Mouse (Mus musculus) liver, embryonic 14.5 days (tissue): ENCODE data around the gene Ccdc107. TPM values are rescaled to one million over a fixed set of nuclear protein-coding genes. Genes with fewer than 3 reads are reported as not detected.

ENCODE experiments used
- ATAC-seq: fragments of 200-750 bp; cut with Nextera tagmentation; 2 replicates; pipeline ENCODE4 v1.8.0; 2017; ENCODE audit warnings: moderate number of reproducible peaks, mild to moderate bottlenecking, moderate library complexity; ENCODE audit not compliant: insufficient read depth
- DNase-seq, 3 experiments: peaks; one replicate each; pipeline ENCODE4 v3.0.0-alpha.2; 2012 to 2013; ENCODE audit warnings: low read depth in 3 of 3, low spot score in 3 of 3
- H3K27ac ChIP-seq: fragments of 300-500 bp; sonication (generic); 2 replicates; pipeline ENCODE4 v1.5.1; 2014; ENCODE audit warnings: moderate library complexity, mild to moderate bottlenecking, control low read depth, inconsistent platforms
- H3K27me3 ChIP-seq: fragments of 300-500 bp; sonication (generic); 2 replicates; pipeline ENCODE4 v1.6.1; 2014; ENCODE audit warnings: mild to moderate bottlenecking, low read length, moderate library complexity; ENCODE audit not compliant: control insufficient read depth, insufficient read depth
- H3K36me3 ChIP-seq: fragments of 300-500 bp; sonication (generic); replicated peaks from 2 replicates; pipeline ENCODE4 v1.6.1; 2014; ENCODE audit warnings: low read depth; ENCODE audit not compliant: control insufficient read depth, insufficient read depth
- H3K4me1 ChIP-seq, 2 experiments: fragments of 200-500 bp in 1 of 2; fragments of 300-500 bp in 1 of 2; sonication (generic) in 1 of 2; replicated peaks; 2 replicates each; pipeline ENCODE4 v1.6.1; 2012 to 2014; ENCODE audit warnings: antibody characterized with exemption in 1 of 2, inconsistent platforms in 1 of 2, low read length in 1 of 2; ENCODE audit not compliant: control insufficient read depth in 2 of 2, insufficient read depth in 2 of 2
- H3K4me2 ChIP-seq: fragments of 300-500 bp; sonication (generic); 2 replicates; pipeline ENCODE4 v1.6.1; 2014; ENCODE audit warnings: low read depth, mild to moderate bottlenecking, control low read depth, moderate library complexity
- H3K4me3 ChIP-seq, 2 experiments: fragments of 200-500 bp in 1 of 2; fragments of 300-500 bp in 1 of 2; sonication (generic) in 1 of 2; 2 replicates each; pipeline ENCODE4 v1.5.1; 2012 to 2014; ENCODE audit warnings: low read depth in 2 of 2, low read length in 2 of 2, mild to moderate bottlenecking in 2 of 2, control low read depth in 1 of 2, inconsistent platforms in 1 of 2, moderate library complexity in 1 of 2; ENCODE audit not compliant: insufficient read depth in 1 of 2
- H3K9ac ChIP-seq: fragments of 300-500 bp; sonication (generic); replicated peaks from 2 replicates; pipeline ENCODE4 v1.6.1; 2014; ENCODE audit warnings: mild to moderate bottlenecking, control low read depth, moderate library complexity
- H3K9me3 ChIP-seq: fragments of 300-500 bp; sonication (generic); 2 replicates; pipeline ENCODE4 v1.6.1; 2016; ENCODE audit warnings: low read length, mixed read lengths; ENCODE audit not compliant: control insufficient read depth
- CTCF ChIP-seq: IDR thresholded peaks from 2 replicates; pipeline ENCODE4 v1.5.1; 2016; ENCODE audit warnings: antibody characterized with exemption, low read depth, control low read depth
- EP300 ChIP-seq: IDR thresholded peaks from 2 replicates; pipeline ENCODE4 v1.6.1; 2016; ENCODE audit warnings: antibody characterized with exemption, low read depth
- WGBS: fragments of 180-500 bp; shearing (Covaris S2); extraction: QIAGEN DNeasy Blood & Tissue Kit; methylation state at CpG from one replicate; pipeline ENCODE4 v1.1.7; 2014; ENCODE audit not compliant: insufficient replicate concordance; 5-methylcytosine and 5-hydroxymethylcytosine counted together
- polyA plus RNA-seq, 2 experiments: library from polyadenylated mRNA; depleted of rRNA in 1 of 2; stranded (reverse) in 1 of 2; unstranded in 1 of 2; fragments of >200 nt; fragmentation: Nextera tagmentation in 1 of 2; extraction: Ambion mirVana in 1 of 2; gene quantifications; 2 replicates each; pipeline versions ENCODE4 v1.2.1 to v1.2.3; 2012 to 2014

The Ccdc107 gene
- polyA plus RNA-seq, 2 experiments, result 27.6 to 36.7 TPM

DNA sequence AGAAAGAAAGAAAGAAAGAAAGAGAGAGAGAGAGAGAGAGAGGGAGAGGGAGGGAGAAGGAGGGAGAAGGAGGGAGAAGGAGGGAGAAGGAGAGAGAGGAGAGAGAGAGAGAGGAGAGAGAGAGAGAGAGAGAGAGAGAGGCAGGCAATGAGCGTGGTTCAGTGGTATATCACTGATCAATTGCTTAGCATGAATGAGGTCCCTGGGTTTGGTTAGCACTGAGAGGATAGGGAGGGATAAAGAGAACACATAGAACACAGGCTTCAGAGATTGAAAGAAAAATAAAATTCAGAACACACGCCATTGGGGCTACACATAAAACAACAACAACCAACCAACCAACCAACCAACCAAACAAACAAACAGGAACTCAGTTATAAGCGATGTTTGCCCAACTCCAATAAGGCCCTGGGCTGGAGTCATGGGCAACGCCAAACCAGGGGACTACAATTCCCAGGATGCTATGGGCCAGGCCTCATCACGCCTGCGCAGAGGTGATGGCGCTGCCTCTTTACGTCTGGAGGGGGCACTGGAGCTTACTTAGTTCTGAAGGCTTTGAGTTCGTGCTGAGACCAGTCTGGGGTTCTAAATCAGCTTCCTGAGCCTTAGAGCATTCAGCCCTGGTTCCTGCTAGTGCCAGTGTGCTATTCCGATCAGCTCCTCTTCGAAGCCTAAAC lies 14.7 kb upstream of the Ccdc107 start:
- H3K9ac ChIP-seq, result peak overlapping the region; percentile 64
- 12% methylated on average over 11 of the region's 11 CpGs for WGBS
- no peak overlapping the region for H3K27ac ChIP-seq

GRCm38 (mm10) chr4:43478534-43478858 lies 14.2 kb upstream of the Ccdc107 start:
- H3K27me3 ChIP-seq, result no peaks in the 10 kb centered on the region
- H3K4me1 ChIP-seq, result peaks cover 0 to 13% of the 10 kb centered on the region in 2 experiments; a peak in 2 of 4 replicates
- no peaks in the 10 kb centered on the region for H3K9me3 ChIP-seq
- no peak overlapping the region for H3K27ac ChIP-seq
- H3K9ac ChIP-seq, result peak overlapping the region; percentile 64
- WGBS, result 23% methylated on average over 8 of the region's 8 CpGs
- no peaks in the 10 kb centered on the region for H3K36me3 ChIP-seq
- no peak; the same call in 1 of the 2 replicates for ATAC-seq
- peak overlapping the region; percentile 55 to 81 for H3K4me3 ChIP-seq
- TF ChIP-seq EP300, result no peak
- DNase-seq, result no peak
- H3K4me2 ChIP-seq, result peak overlapping the region; percentile 66

More for the DNA sequence above, 14.7 kb upstream of the Ccdc107 start:
- no peaks in the 10 kb centered on the region for H3K27me3 ChIP-seq
- ATAC-seq (peak; percentile 89), DNase-seq (peak; percentile 77 to 83 (median 78))
- H3K36me3 ChIP-seq, result no peaks in the 10 kb centered on the region
- TF ChIP-seq EP300, result no peak
- peak; percentile 80 for TF ChIP-seq CTCF
- no peaks in the 10 kb centered on the region for H3K9me3 ChIP-seq
- H3K4me2 ChIP-seq, result peak overlapping the region; percentile 66
- H3K4me3 ChIP-seq, result peak overlapping the region; percentile 55 to 81
- H3K4me1 ChIP-seq, result peaks cover 0 to 13% of the 10 kb centered on the region in 2 experiments; a peak in 2 of 4 replicates

- Histone ChIP-seq H3K27ac (no peak overlapping the region), H3K36me3 (no peaks in the 10 kb centered on the region), H3K9me3 (no peaks in the 10 kb centered on the region), H3K9ac (no peak overlapping the region), H3K27me3 (no peaks in the 10 kb centered on the region), H3K4me2 (peak overlapping the region; percentile 66), H3K4me3 (peak overlapping the region in 1 of 2 experiments; percentile 21; a peak in 1 of 4 replicates), H3K4me1 (peaks cover 0 to 13% of the 10 kb centered on the region in 2 experiments; a peak in 2 of 4 replicates)
- TF ChIP-seq CTCF (peak; percentile 71), EP300 (no peak)
- 38% methylated on average over 24 of the region's 24 CpGs for WGBS
- peak in 1 of 3 experiments; percentile 47 for DNase-seq
- no peak for ATAC-seq
These were observed 13.5 kb upstream of the Ccdc107 start for GRCm38 (mm10) chr4:43478906-43479832.

- Histone ChIP-seq H3K4me2 (no peak overlapping the region), H3K36me3 (no peaks in the 10 kb centered on the region), H3K9me3 (no peaks in the 10 kb centered on the region), H3K4me1 (peaks cover 0 to 13% of the 10 kb centered on the region in 2 experiments; a peak in 2 of 4 replicates), H3K9ac (no peak overlapping the region), H3K4me3 (no peak overlapping the region), H3K27ac (no peak overlapping the region), H3K27me3 (no peaks in the 10 kb centered on the region)
- no peak for ATAC-seq
- TF ChIP-seq EP300, result no peak
- TF ChIP-seq CTCF, result no peak
- 66% methylated on average over 5 of the region's 5 CpGs for WGBS
- DNase-seq, result no peak
These were observed 11.7 kb upstream of the Ccdc107 start for GRCm38 (mm10) chr4:43480985-43481384.

DNA sequence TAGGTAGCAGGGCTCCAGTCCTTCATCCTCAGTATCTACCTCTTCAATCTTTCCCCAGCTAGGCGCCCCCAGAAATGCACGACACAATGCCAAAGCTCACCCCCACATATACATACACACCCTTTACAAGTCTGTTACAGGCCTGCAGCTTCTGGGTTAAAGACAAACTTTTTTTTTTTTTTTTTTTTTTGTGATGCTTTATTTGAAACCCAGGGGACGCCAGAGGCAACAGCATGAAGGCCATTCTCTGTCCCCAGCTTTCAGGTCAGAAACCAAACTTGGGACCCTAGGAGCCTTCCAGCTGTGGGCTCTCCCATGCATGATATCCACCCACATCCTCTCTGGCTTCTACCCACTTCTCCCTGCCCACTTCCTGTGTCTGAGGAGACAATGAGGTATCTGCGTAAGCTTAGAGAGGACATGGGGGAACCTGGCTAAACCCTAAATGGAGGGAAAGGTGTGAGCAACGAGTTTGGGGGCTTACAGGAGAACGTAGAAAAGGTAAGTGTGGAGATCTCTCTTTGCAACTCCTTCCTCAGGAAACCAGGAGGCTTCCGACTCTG lies 10.7 kb upstream of the Ccdc107 start:
- no peak overlapping the region for H3K4me2 ChIP-seq
- no peak for TF ChIP-seq EP300
- TF ChIP-seq CTCF, result no peak
- no peak overlapping the region for H3K27ac ChIP-seq
- 33% methylated on average over 7 of the region's 7 CpGs for WGBS
- no peaks in the 10 kb centered on the region for H3K27me3 ChIP-seq
- no peak for ATAC-seq
- no peaks in the 10 kb centered on the region for H3K36me3 ChIP-seq
- H3K9me3 ChIP-seq, result no peaks in the 10 kb centered on the region
- no peak overlapping the region for H3K9ac ChIP-seq
- H3K4me3 ChIP-seq, result no peak overlapping the region
- peaks cover 0 to 13% of the 10 kb centered on the region in 2 experiments; a peak in 2 of 4 replicates for H3K4me1 ChIP-seq
- DNase-seq, result no peak
